Mouse (Mus musculus): ENCODE results near the gene Lcn8. TPM values are rescaled to one million over a fixed set of nuclear protein-coding genes. Genes with fewer than 3 reads are reported as not detected.

Lcn8 gene
- polyA plus RNA-seq (2014; fragmentation: Illumina TruSeq; extraction: RNeasy Lipid Tissue Mini Kit (QIAGEN cat#74804); ENCODE audit: low read depth, low replicate concordance), result 6,740 TPM

GRCm38 (mm10) chr2:25652902-25653301 lies at the start of gene Lcn8:
Gene Lcn8 (plus strand): TSS chr2:25653120.

GRCm38 (mm10) chr2:25607761-25608622 lies 44.9 kb upstream of the Lcn8 start, which contains the start of gene Rabl6:
Gene Rabl6 (minus strand): TSS chr2:25608521.

GRCm38 (mm10) chr2:25617578-25617977 lies 35.3 kb upstream of the Lcn8 start, which contains the start of gene Ccdc183:
Gene Ccdc183 (minus strand): TSS chr2:25617678.

GRCm38 (mm10) chr2:25621229-25622200 lies 31.4 kb upstream of the Lcn8 start, which contains the start of gene Tmem141:
Gene Tmem141 (minus strand): TSS chr2:25622005.

GRCm38 (mm10) chr2:25627811-25628210 lies 25.1 kb upstream of the Lcn8 start, which contains the start of gene Fcna:
Gene Fcna (minus strand): TSS chr2:25628030.

GRCm38 (mm10) chr2:25657652-25658051 lies 4.7 kb downstream of the Lcn8 start, which contains the start of gene Lcn5:
Gene Lcn5 (plus strand): TSS chr2:25657952.

GRCm38 (mm10) chr2:25676486-25676885 lies 23.6 kb downstream of the Lcn8 start, which contains the start of gene Lcn6:
Gene Lcn6 (plus strand): TSS chr2:25676786.

GRCm38 (mm10) chr2:25682426-25682825 lies 29.5 kb downstream of the Lcn8 start, which contains the start of gene Lcn10:
Gene Lcn10 (plus strand): TSS chr2:25682726.

GRCm38 (mm10) chr2:25699743-25700142 lies 46.8 kb downstream of the Lcn8 start, which contains the start of gene Obp2a:
Gene Obp2a (plus strand): TSS chr2:25700043.

Other genes starting within 250 kb of the Lcn8 start
- gene Fut7, start 229.9 kb upstream of the Lcn8 start, polyA plus RNA-seq (2014; fragmentation: Illumina TruSeq; extraction: RNeasy Lipid Tissue Mini Kit (QIAGEN cat#74804); ENCODE audit: low read depth, low replicate concordance), result 0.61 TPM
- 204 TPM for gene Abca2, start 224.4 kb upstream of the Lcn8 start, polyA plus RNA-seq (2014; fragmentation: Illumina TruSeq; extraction: RNeasy Lipid Tissue Mini Kit (QIAGEN cat#74804); ENCODE audit: low read depth, low replicate concordance)
- 34.4 TPM for gene Clic3, start 196.3 kb upstream of the Lcn8 start, polyA plus RNA-seq (2014; fragmentation: Illumina TruSeq; extraction: RNeasy Lipid Tissue Mini Kit (QIAGEN cat#74804); ENCODE audit: low read depth, low replicate concordance)
- 79.8 TPM for gene Paxx, start 192.0 kb upstream of the Lcn8 start, polyA plus RNA-seq (2014; fragmentation: Illumina TruSeq; extraction: RNeasy Lipid Tissue Mini Kit (QIAGEN cat#74804); ENCODE audit: low read depth, low replicate concordance)
- gene Ptgds, start 183.1 kb upstream of the Lcn8 start, polyA plus RNA-seq (2014; fragmentation: Illumina TruSeq; extraction: RNeasy Lipid Tissue Mini Kit (QIAGEN cat#74804); ENCODE audit: low read depth, low replicate concordance), result 1,188 TPM
- 383 TPM for gene Lcn12, start 159.2 kb upstream of the Lcn8 start, polyA plus RNA-seq (2014; fragmentation: Illumina TruSeq; extraction: RNeasy Lipid Tissue Mini Kit (QIAGEN cat#74804); ENCODE audit: low read depth, low replicate concordance)
- 74.6 TPM for gene Fbxw5, start 152.4 kb upstream of the Lcn8 start, polyA plus RNA-seq (2014; fragmentation: Illumina TruSeq; extraction: RNeasy Lipid Tissue Mini Kit (QIAGEN cat#74804); ENCODE audit: low read depth, low replicate concordance)
- 7.2 TPM for gene C8g, start 151.4 kb upstream of the Lcn8 start, polyA plus RNA-seq (2014; fragmentation: Illumina TruSeq; extraction: RNeasy Lipid Tissue Mini Kit (QIAGEN cat#74804); ENCODE audit: low read depth, low replicate concordance)
- gene Traf2, start 106.2 kb upstream of the Lcn8 start, polyA plus RNA-seq (2014; fragmentation: Illumina TruSeq; extraction: RNeasy Lipid Tissue Mini Kit (QIAGEN cat#74804); ENCODE audit: low read depth, low replicate concordance), result 15.6 TPM
- 250 TPM for gene Edf1, start 95.3 kb upstream of the Lcn8 start, polyA plus RNA-seq (2014; fragmentation: Illumina TruSeq; extraction: RNeasy Lipid Tissue Mini Kit (QIAGEN cat#74804); ENCODE audit: low read depth, low replicate concordance)
- gene Mamdc4, start 78.3 kb upstream of the Lcn8 start, polyA plus RNA-seq (2014; fragmentation: Illumina TruSeq; extraction: RNeasy Lipid Tissue Mini Kit (QIAGEN cat#74804); ENCODE audit: low read depth, low replicate concordance), result 1.1 TPM
- gene Phpt1, start 77.9 kb upstream of the Lcn8 start, polyA plus RNA-seq (2014; fragmentation: Illumina TruSeq; extraction: RNeasy Lipid Tissue Mini Kit (QIAGEN cat#74804); ENCODE audit: low read depth, low replicate concordance), result 65.3 TPM
- gene Ajm1, start 71.4 kb upstream of the Lcn8 start, polyA plus RNA-seq (2014; fragmentation: Illumina TruSeq; extraction: RNeasy Lipid Tissue Mini Kit (QIAGEN cat#74804); ENCODE audit: low read depth, low replicate concordance), result 1.7 TPM
- gene Rabl6, start 44.6 kb upstream of the Lcn8 start, polyA plus RNA-seq (2014; fragmentation: Illumina TruSeq; extraction: RNeasy Lipid Tissue Mini Kit (QIAGEN cat#74804); ENCODE audit: low read depth, low replicate concordance), result 69.7 TPM
- gene Ccdc183, start 35.4 kb upstream of the Lcn8 start, polyA plus RNA-seq (2014; fragmentation: Illumina TruSeq; extraction: RNeasy Lipid Tissue Mini Kit (QIAGEN cat#74804); ENCODE audit: low read depth, low replicate concordance), result 7.2 TPM
- 48.8 TPM for gene Tmem141, start 31.1 kb upstream of the Lcn8 start, polyA plus RNA-seq (2014; fragmentation: Illumina TruSeq; extraction: RNeasy Lipid Tissue Mini Kit (QIAGEN cat#74804); ENCODE audit: low read depth, low replicate concordance)
- 41.5 TPM for gene Fcna, start 25.1 kb upstream of the Lcn8 start, polyA plus RNA-seq (2014; fragmentation: Illumina TruSeq; extraction: RNeasy Lipid Tissue Mini Kit (QIAGEN cat#74804); ENCODE audit: low read depth, low replicate concordance)
- gene Lcn5, start 4.8 kb downstream of the Lcn8 start, polyA plus RNA-seq (2014; fragmentation: Illumina TruSeq; extraction: RNeasy Lipid Tissue Mini Kit (QIAGEN cat#74804); ENCODE audit: low read depth, low replicate concordance), result 8,551 TPM
- gene Lcn6, start 23.7 kb downstream of the Lcn8 start, polyA plus RNA-seq (2014; fragmentation: Illumina TruSeq; extraction: RNeasy Lipid Tissue Mini Kit (QIAGEN cat#74804); ENCODE audit: low read depth, low replicate concordance), result 653 TPM
- gene Lcn10, start 29.6 kb downstream of the Lcn8 start, polyA plus RNA-seq (2014; fragmentation: Illumina TruSeq; extraction: RNeasy Lipid Tissue Mini Kit (QIAGEN cat#74804); ENCODE audit: low read depth, low replicate concordance), result 827 TPM
- gene Obp2a, start 46.9 kb downstream of the Lcn8 start, polyA plus RNA-seq (2014; fragmentation: Illumina TruSeq; extraction: RNeasy Lipid Tissue Mini Kit (QIAGEN cat#74804); ENCODE audit: low read depth, low replicate concordance), result 28.7 TPM
- 235 TPM for gene Bmyc, start 53.6 kb downstream of the Lcn8 start, polyA plus RNA-seq (2014; fragmentation: Illumina TruSeq; extraction: RNeasy Lipid Tissue Mini Kit (QIAGEN cat#74804); ENCODE audit: low read depth, low replicate concordance)
- gene Obp2b, start 83.9 kb downstream of the Lcn8 start, polyA plus RNA-seq (2014; fragmentation: Illumina TruSeq; extraction: RNeasy Lipid Tissue Mini Kit (QIAGEN cat#74804); ENCODE audit: low read depth, low replicate concordance), result 0.82 TPM
- gene Lcn3, start 112.4 kb downstream of the Lcn8 start, polyA plus RNA-seq (2014; fragmentation: Illumina TruSeq; extraction: RNeasy Lipid Tissue Mini Kit (QIAGEN cat#74804); ENCODE audit: low read depth, low replicate concordance), result not detected
- gene Lcn11, start 123.9 kb downstream of the Lcn8 start, polyA plus RNA-seq (2014; fragmentation: Illumina TruSeq; extraction: RNeasy Lipid Tissue Mini Kit (QIAGEN cat#74804); ENCODE audit: low read depth, low replicate concordance), result not detected
- not detected for gene Gm13539, start 129.1 kb downstream of the Lcn8 start, polyA plus RNA-seq (2014; fragmentation: Illumina TruSeq; extraction: RNeasy Lipid Tissue Mini Kit (QIAGEN cat#74804); ENCODE audit: low read depth, low replicate concordance)
- 1.5 TPM for gene Glt6d1, start 162.7 kb downstream of the Lcn8 start, polyA plus RNA-seq (2014; fragmentation: Illumina TruSeq; extraction: RNeasy Lipid Tissue Mini Kit (QIAGEN cat#74804); ENCODE audit: low read depth, low replicate concordance)
- 3,717 TPM for gene Lcn9, start 170.0 kb downstream of the Lcn8 start, polyA plus RNA-seq (2014; fragmentation: Illumina TruSeq; extraction: RNeasy Lipid Tissue Mini Kit (QIAGEN cat#74804); ENCODE audit: low read depth, low replicate concordance)
- 0.32 TPM for gene Sohlh1, start 194.1 kb downstream of the Lcn8 start, polyA plus RNA-seq (2014; fragmentation: Illumina TruSeq; extraction: RNeasy Lipid Tissue Mini Kit (QIAGEN cat#74804); ENCODE audit: low read depth, low replicate concordance)
- 15.6 TPM for gene Kcnt1, start 210.6 kb downstream of the Lcn8 start, polyA plus RNA-seq (2014; fragmentation: Illumina TruSeq; extraction: RNeasy Lipid Tissue Mini Kit (QIAGEN cat#74804); ENCODE audit: low read depth, low replicate concordance)